Mouse (Mus musculus): Measurements from ENCODE around the gene Atp8a2. TPM values are rescaled to one million over a fixed set of nuclear protein-coding genes. Genes with fewer than 3 reads are reported as not detected.

Atp8a2 gene
- total and polyA plus RNA-seq, 2 experiments from 2014 or later: 5.2 to 115 TPM

DNA sequence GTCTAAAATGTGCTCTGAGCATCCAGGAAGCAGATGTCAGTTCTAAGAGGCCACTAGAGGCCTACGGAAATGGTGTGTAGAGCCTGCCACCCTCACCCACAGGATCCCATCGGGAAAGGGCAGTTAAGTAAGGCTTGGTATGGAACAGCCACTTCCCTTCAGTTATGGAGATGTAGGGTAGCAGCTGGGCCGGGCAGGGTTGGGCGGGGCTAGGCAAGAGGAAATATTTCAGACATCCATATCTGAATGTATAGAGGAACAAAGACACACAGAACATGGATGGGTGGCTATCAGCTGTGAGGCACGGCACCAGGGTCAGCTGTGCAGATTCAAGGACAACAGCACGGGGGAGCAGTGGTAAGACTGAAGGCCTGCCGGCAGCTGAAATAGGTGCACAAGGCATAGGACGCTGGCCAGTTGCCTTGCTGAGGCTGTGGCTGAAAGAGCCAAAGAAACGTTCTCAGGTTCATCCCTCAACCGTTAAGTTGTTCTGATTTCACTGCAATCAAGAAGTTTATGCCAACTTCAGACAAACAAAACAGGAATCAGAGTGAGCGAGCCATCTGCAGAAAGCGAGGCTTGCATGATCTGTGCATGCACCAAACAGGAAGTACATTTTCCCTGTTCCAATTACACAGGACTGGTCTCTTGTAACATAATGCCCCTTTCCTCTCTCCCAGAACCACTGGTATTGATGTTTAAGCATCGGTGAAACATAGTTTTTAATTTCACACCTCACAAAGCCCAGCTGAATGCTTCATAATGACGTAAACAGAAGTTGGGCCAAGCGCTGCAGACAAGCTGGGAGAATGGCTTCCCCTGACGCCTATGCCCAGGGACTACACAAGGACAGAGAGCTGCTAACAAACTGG, 549.9 kb downstream of the Atp8a2 start:
- no peak overlapping the region for H3K4me2 ChIP-seq (ENCODE audit: low read depth, low read length)
- H3K27ac ChIP-seq (ENCODE audit: low read depth): no peak overlapping the region
- DNase-seq (ENCODE audit: low spot score) (peak; percentile 19), ATAC-seq (ENCODE audit: insufficient read depth, low read depth) (peak; percentile 51; the same call in 1 of the 2 replicates)
- H3K4me3 ChIP-seq (ENCODE audit: low read depth, low read length): no peak overlapping the region
- peaks cover 5% of the 10 kb centered on the region; the same call in 1 of the 2 replicates for H3K4me1 ChIP-seq (ENCODE audit: control insufficient read depth, insufficient read depth)
- 47% methylated on average over 16 of the region's 16 CpGs for WGBS
- no peak overlapping the region for H3K9ac ChIP-seq (replicated peaks; ENCODE audit: low read depth, low read length)
- H3K36me3 ChIP-seq (replicated peaks; ENCODE audit: control insufficient read depth, insufficient read depth, low read length): no peaks in the 10 kb centered on the region
- no peaks in the 10 kb centered on the region for H3K9me3 ChIP-seq (replicated peaks; ENCODE audit: control insufficient read depth, low read length)
- TF ChIP-seq CTCF (IDR thresholded peaks at IDR 0.05; ENCODE audit: low read depth): 0 out of 2 replicates have a peak, but pooled peaks have one; percentile 23
- no peak for TF ChIP-seq EP300 (IDR thresholded peaks at IDR 0.05; ENCODE audit: low read depth)
- H3K27me3 ChIP-seq (ENCODE audit: control insufficient read depth, insufficient read depth, low read length): no peaks in the 10 kb centered on the region

DNA sequence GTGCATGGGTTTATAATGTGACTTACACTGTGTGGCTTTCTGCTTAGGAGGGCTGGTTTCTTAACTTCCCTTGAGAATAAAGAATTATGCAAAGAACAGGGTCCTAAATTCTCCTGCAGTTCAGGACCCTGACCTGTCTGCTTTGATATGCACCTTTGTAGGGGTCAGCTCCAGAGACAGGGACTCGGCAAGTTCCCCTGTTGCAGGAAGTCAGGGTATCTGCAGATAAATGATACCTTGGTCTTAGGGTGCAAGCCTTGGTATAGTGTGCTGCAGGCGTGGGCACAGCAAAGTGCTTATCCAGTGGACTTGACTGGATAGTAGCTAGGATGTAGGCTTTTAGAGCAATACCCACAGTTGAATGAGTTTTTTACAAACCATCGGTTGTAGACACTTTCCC, 552.1 kb downstream of the Atp8a2 start:
- Histone ChIP-seq H3K27ac (ENCODE audit: low read depth) (no peak overlapping the region), H3K4me2 (ENCODE audit: low read depth, low read length) (no peak overlapping the region), H3K9ac (replicated peaks; ENCODE audit: low read depth, low read length) (no peak overlapping the region), H3K4me1 (ENCODE audit: control insufficient read depth, insufficient read depth) (peaks cover 8% of the 10 kb centered on the region; the same call in 1 of the 2 replicates), H3K9me3 (replicated peaks; ENCODE audit: control insufficient read depth, low read length) (no peaks in the 10 kb centered on the region), H3K4me3 (ENCODE audit: low read depth, low read length) (no peak overlapping the region), H3K27me3 (ENCODE audit: control insufficient read depth, insufficient read depth, low read length) (no peaks in the 10 kb centered on the region), H3K36me3 (replicated peaks; ENCODE audit: control insufficient read depth, insufficient read depth, low read length) (no peaks in the 10 kb centered on the region)
- WGBS: 83% methylated on average over 3 of the region's 3 CpGs
- no peak for DNase-seq (ENCODE audit: low spot score)
- TF ChIP-seq CTCF (IDR thresholded peaks at IDR 0.05; ENCODE audit: low read depth) (no peak), EP300 (IDR thresholded peaks at IDR 0.05; ENCODE audit: low read depth) (no peak)
- ATAC-seq (ENCODE audit: insufficient read depth, low read depth): no peak

GRCm38 (mm10) chr14:59644166-59644565, 552.8 kb downstream of the Atp8a2 start:
- H3K27ac ChIP-seq (ENCODE audit: low read depth): no peak overlapping the region
- no peak for DNase-seq (ENCODE audit: low spot score)
- H3K4me2 ChIP-seq (ENCODE audit: low read depth, low read length): no peak overlapping the region
- ATAC-seq (ENCODE audit: insufficient read depth, low read depth): no peak
- H3K36me3 ChIP-seq (replicated peaks; ENCODE audit: control insufficient read depth, insufficient read depth, low read length): no peaks in the 10 kb centered on the region
- TF ChIP-seq CTCF (IDR thresholded peaks at IDR 0.05; ENCODE audit: low read depth): no peak
- TF ChIP-seq EP300 (IDR thresholded peaks at IDR 0.05; ENCODE audit: low read depth): no peak
- H3K9me3 ChIP-seq (replicated peaks; ENCODE audit: control insufficient read depth, low read length): no peaks in the 10 kb centered on the region
- peaks cover 8% of the 10 kb centered on the region; the same call in 1 of the 2 replicates for H3K4me1 ChIP-seq (ENCODE audit: control insufficient read depth, insufficient read depth)
- WGBS: 85% methylated on average over 1 of the region's 1 CpGs
- no peak overlapping the region for H3K9ac ChIP-seq (replicated peaks; ENCODE audit: low read depth, low read length)
- no peak overlapping the region for H3K4me3 ChIP-seq (ENCODE audit: low read depth, low read length)
- H3K27me3 ChIP-seq (ENCODE audit: control insufficient read depth, insufficient read depth, low read length): no peaks in the 10 kb centered on the region

- ATAC-seq (ENCODE audit: insufficient read depth, low read depth) (no peak), DNase-seq (ENCODE audit: low spot score) (no peak)
- H3K27ac ChIP-seq (ENCODE audit: low read depth): no peak overlapping the region
- TF ChIP-seq EP300 (IDR thresholded peaks at IDR 0.05; ENCODE audit: low read depth) (no peak), CTCF (IDR thresholded peaks at IDR 0.05; ENCODE audit: low read depth) (no peak)
- no peaks in the 10 kb centered on the region for H3K36me3 ChIP-seq (replicated peaks; ENCODE audit: control insufficient read depth, insufficient read depth, low read length)
- H3K4me1 ChIP-seq (ENCODE audit: control insufficient read depth, insufficient read depth): peaks cover 8% of the 10 kb centered on the region; the same call in 1 of the 2 replicates
- H3K27me3 ChIP-seq (ENCODE audit: control insufficient read depth, insufficient read depth, low read length): no peaks in the 10 kb centered on the region
- no peak overlapping the region for H3K4me2 ChIP-seq (ENCODE audit: low read depth, low read length)
- H3K9ac ChIP-seq (replicated peaks; ENCODE audit: low read depth, low read length): no peak overlapping the region
- 29% methylated on average over 12 of the region's 12 CpGs for whole genome bisulfite sequencing
- no peaks in the 10 kb centered on the region for H3K9me3 ChIP-seq (replicated peaks; ENCODE audit: control insufficient read depth, low read length)
- H3K4me3 ChIP-seq (ENCODE audit: low read depth, low read length): no peak overlapping the region
Measured at GRCm38 (mm10) chr14:59643582-59643981, 553.4 kb downstream of the Atp8a2 start.

DNA sequence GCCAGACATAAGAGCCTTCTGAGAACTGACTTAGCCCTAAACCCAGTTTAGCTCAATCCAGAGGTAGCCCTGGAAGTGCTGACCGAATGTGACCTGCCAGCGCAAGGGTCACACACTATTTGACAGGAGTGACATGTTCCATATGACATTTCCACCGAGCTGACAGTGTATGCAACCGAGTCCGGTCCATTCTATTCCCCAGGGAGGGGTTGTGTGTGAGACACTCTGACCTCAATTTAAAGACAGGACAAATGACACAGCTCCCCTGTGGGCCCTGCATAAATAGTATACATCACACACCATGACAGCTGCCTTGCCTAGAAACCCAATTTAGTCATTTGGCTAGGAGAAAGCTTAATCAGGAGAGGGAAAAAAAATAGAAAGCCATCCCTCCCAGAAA, 555.1 kb downstream of the Atp8a2 start:
- no peak overlapping the region for H3K4me2 ChIP-seq (ENCODE audit: low read depth, low read length)
- H3K9ac ChIP-seq (replicated peaks; ENCODE audit: low read depth, low read length): no peak overlapping the region
- H3K27me3 ChIP-seq (ENCODE audit: control insufficient read depth, insufficient read depth, low read length): no peaks in the 10 kb centered on the region
- ATAC-seq (ENCODE audit: insufficient read depth, low read depth) (0 out of 2 replicates have a peak, but pooled peaks have one; percentile 8), DNase-seq (ENCODE audit: low spot score) (no peak)
- H3K27ac ChIP-seq (ENCODE audit: low read depth): no peak overlapping the region
- 23% methylated on average over 5 of the region's 5 CpGs for WGBS
- no peak overlapping the region for H3K4me3 ChIP-seq (ENCODE audit: low read depth, low read length)
- TF ChIP-seq EP300 (IDR thresholded peaks at IDR 0.05; ENCODE audit: low read depth): no peak
- no peak for TF ChIP-seq CTCF (IDR thresholded peaks at IDR 0.05; ENCODE audit: low read depth)
- no peaks in the 10 kb centered on the region for H3K36me3 ChIP-seq (replicated peaks; ENCODE audit: control insufficient read depth, insufficient read depth, low read length)
- H3K9me3 ChIP-seq (replicated peaks; ENCODE audit: control insufficient read depth, low read length): no peaks in the 10 kb centered on the region
- peaks cover 7% of the 10 kb centered on the region; the same call in 1 of the 2 replicates for H3K4me1 ChIP-seq (ENCODE audit: control insufficient read depth, insufficient read depth)

All from heart, postnatal 0 days (tissue).